Mouse (Mus musculus) Patski (cell line): ENCODE results near the gene Pou3f1. TPM values are rescaled to one million over a fixed set of nuclear protein-coding genes. Genes with fewer than 3 reads are reported as not detected.
A peak's percentile ranks its signal among the peaks of the same experiment; 100 is the strongest.

ENCODE experiments used
- ATAC-seq: fragments of 100-300 bp; one replicate; pipeline ENCODE4 v1.8.0; 2021
- CTCF ChIA-PET: fragments of 350-600 bp; sonication (Branson Sonifier 250); formaldehyde crosslinking; loops from one replicate; lab custom pipeline; 2022; ENCODE audit warnings: inconsistent platforms; lab: Charles Lee
- POLR2A ChIA-PET: fragments of 350-600 bp; sonication (Branson Sonifier 250); formaldehyde crosslinking; loops from one replicate; lab custom pipeline; 2022; ENCODE audit warnings: antibody characterized with exemption, inconsistent platforms; lab: Charles Lee
- DNase-seq: peaks from one replicate; pipeline ENCODE4 v3.0.0-alpha.2; 2011; ENCODE audit warnings: low read depth, low spot score
- H3K27me3 ChIP-seq: fragments of 371-371 bp; one replicate; pipeline ENCODE4 v1.5.1; 2021
- CTCF ChIP-seq: fragments of 100-300 bp; IDR thresholded peaks from one replicate; pipeline ENCODE4 v1.5.1; 2021
- in situ Hi-C: fragments of 300-500 bp; cut with MboI; formaldehyde crosslinking; loops from 3 replicates; pipeline ENCODE4 v1.11.1; 2018; ENCODE audit warnings: low pct_unique_long_range_greater_than_20kb, mixed read lengths
- polyA plus RNA-seq: library from polyadenylated mRNA; unstranded; gene quantifications from one replicate; pipeline ENCODE4 v1.2.3, GENCODE M21; 2021

Gene Pou3f1
- polyA plus RNA-seq, 1 experiment from 2014 or later, result 0.24 TPM

DNA sequence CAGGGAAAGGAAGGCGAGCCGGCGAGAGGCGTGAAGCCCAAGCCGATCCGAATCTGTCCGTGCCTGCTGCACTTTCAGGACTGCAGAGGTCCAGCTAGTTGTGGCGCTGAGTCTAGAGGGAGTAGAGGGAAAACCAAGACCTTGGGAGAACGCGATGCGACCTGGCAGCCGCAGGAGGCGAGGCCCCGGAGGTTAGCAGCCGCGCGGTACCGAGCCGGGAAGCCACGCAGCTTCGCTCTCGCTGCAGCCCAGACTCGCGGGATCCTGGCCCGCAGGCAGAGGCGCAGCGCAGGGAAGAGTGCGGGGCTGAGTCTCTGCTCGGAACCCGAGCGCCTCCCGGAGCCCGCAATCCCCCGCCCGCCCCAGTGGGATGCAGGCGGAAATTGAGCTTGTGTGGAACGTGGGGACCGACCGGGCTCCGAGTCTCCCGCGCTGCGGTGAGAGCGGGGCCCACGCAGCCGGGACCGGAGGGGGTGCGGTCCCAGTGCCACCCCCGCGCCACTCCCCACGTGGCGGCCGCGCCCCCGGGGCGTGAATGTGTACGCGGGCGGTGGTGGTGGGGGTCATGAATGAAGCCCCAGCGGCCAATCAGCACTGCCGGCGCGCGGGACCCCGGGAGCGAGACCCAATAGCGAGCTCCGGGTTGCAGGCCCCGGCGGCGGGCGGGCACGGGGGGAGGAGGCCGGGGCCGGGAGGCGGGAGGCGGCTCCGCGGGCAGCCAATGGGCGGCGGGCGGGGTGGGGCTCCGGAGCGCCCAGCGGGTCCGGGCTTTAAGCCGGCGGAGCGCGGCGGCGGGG, 445 bp downstream of the Pou3f1 start:
- in situ Hi-C loops, result loop anchor here (5.0 kb wide), 1 partner anchor 515 kb away; no protein-coding TSS in a partner anchor
- DNase-seq (no peak), ATAC-seq (peak; percentile 70)
- H3K27me3 ChIP-seq, result peaks cover 24% of the 10 kb centered on the region
- ChIA-PET POLR2A (no interaction called here), CTCF (no interaction called here)
- no peak for TF ChIP-seq CTCF

DNA sequence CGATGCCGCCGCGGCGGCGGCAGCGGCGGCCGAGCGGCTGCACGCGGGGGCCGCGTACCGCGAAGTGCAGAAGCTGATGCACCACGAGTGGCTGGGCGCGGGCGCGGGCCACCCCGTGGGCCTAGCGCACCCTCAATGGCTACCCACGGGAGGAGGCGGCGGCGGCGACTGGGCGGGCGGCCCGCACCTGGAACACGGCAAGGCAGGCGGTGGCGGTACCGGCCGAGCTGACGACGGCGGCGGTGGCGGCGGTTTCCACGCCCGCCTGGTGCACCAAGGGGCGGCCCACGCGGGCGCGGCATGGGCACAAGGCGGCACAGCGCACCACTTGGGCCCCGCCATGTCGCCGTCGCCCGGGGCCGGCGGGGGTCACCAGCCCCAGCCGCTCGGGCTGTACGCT, 1.2 kb downstream of the Pou3f1 start:
- in situ Hi-C loops, result loop anchor here (5.0 kb wide), 1 partner anchor 515 kb away; no protein-coding TSS in a partner anchor
- H3K27me3 ChIP-seq, result peaks cover 24% of the 10 kb centered on the region
- POLR2A ChIA-PET, result no interaction called here
- ATAC-seq (peak; percentile 2), DNase-seq (no peak)
- CTCF ChIA-PET, result no interaction called here
- TF ChIP-seq CTCF, result no peak

DNA sequence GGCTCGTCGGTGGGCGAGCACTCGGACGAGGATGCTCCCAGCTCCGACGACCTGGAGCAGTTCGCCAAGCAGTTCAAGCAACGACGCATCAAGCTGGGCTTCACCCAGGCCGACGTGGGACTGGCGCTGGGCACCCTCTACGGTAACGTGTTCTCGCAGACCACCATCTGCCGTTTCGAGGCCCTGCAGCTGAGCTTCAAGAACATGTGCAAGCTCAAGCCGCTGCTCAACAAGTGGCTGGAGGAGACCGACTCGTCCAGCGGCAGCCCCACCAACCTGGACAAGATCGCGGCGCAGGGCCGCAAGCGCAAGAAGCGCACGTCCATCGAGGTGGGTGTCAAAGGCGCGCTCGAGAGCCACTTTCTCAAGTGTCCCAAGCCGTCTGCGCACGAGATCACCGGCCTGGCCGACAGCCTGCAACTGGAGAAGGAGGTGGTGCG, 1.8 kb downstream of the Pou3f1 start:
- TF ChIP-seq CTCF, result no peak
- in situ Hi-C loops, result loop anchor here (5.0 kb wide), 1 partner anchor 516 kb away; no protein-coding TSS in a partner anchor
- ATAC-seq (no peak), DNase-seq (no peak)
- POLR2A ChIA-PET, result no interaction called here
- CTCF ChIA-PET, result no interaction called here
- H3K27me3 ChIP-seq, result peaks cover 24% of the 10 kb centered on the region

DNA sequence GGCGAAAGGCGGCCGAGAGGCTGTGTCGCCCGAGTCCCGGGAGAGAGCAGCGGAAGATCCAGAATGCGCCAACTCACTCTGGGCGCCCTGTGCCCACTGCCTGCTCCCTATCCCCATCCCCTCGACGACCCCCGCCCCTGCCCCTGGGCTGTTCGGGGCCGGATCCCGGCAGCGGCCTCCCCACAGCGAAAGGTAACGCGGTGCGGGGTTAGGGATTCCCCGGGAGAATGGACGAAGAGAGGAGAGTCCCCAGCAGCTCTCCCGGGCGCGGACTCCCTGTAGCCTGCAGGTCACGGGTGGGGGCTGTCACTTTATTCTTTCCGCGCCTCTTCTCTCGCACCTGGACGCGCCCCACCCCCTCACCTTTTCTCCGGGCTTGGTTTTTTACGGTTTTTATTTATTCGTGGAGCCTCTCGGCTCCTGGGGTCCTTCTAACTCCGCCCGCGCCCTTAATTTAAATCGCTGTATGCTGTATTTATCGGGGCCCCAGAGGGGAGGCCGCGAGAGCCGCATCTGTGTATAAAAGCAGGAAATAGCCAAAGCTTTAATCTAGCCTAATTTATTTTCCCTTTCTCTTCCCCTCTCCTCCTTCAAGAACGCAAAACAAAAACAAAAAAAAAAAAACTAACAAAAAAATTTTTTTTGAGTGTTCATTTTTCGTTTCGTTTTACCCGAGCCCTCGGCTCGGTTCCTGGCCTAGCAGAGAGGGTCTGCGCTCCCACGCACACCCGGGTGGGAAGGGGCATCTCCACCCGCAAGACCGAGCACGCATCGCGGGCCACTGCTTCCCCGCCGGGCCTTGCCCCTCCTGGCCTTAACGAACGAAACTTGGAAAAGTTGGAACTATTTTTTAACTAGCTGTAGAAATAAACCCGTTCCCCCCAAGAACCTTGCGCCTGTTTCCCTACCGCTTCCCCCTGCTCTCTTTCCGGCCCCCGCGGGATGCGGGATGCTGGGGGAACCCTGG, 2.9 kb downstream of the Pou3f1 start:
- ATAC-seq (no peak), DNase-seq (no peak)
- ChIA-PET CTCF (no interaction called here), POLR2A (interaction anchor here (0.6 to 0.7 kb wide), 4 partner anchors 16 to 701 kb away, joined by 3 to 4 read pairs (median 4); no protein-coding TSS in a partner anchor)
- H3K27me3 ChIP-seq, result peaks cover 24% of the 10 kb centered on the region
- in situ Hi-C loops, result loop anchor here (5.0 kb wide), 1 partner anchor 517 kb away; no protein-coding TSS in a partner anchor
- no peak for TF ChIP-seq CTCF

DNA sequence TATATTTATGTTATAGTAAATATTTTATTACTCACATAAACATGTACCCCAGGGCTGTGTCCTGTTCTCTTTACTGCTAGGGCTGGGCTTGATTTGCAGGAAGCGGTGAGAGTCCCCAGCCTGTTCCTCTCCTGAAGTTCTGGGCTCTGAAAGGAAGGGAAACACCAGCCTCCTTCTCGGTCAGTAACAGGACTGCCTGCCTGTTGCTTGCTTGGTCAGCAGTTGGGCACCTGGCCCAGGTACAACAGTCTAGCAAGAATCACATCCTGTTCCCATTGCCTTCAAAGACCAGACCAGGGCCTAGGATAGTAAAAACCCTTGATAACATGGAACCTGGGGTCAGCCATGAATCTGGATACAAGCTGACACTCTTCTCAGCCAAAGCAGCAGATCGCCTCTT, 4.0 kb downstream of the Pou3f1 start:
- POLR2A ChIA-PET, result no interaction called here

DNA sequence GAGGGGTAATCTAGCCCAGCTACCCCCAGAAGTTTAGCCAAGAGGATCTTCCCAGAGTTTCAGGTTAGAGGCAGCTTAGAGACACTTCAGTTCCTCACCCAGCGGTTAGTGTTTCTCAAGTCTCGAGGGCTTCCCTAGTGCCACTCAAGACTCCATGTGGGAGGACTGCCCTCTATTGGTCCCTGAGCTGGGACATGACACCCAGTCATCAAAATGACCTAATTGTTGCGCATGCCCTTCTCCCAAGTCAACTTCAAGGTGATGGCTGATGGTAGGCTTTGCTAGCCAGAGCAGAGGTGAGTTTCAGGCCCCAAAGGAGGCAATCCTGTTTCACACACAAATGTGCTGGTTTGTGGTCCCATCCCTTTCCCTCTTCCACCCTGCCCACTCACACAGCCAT, 6.4 kb downstream of the Pou3f1 start:
- POLR2A ChIA-PET, result interaction anchor here (0.8 kb wide), 1 partner anchor 274 kb away, joined by 5 read pairs; no protein-coding TSS in a partner anchor
- ATAC-seq, result no peak
- peaks cover 22% of the 10 kb centered on the region for H3K27me3 ChIP-seq
- DNase-seq, result no peak
- no peak for TF ChIP-seq CTCF
- CTCF ChIA-PET, result interaction anchor here (0.7 to 1.0 kb wide), 2 partner anchors 16 to 434 kb away, joined by 3 to 4 read pairs; no protein-coding TSS in a partner anchor
- in situ Hi-C loops, result no loop called here

More for the DNA sequence above, 4.0 kb downstream of the Pou3f1 start:
- no peak for TF ChIP-seq CTCF
- H3K27me3 ChIP-seq, result peaks cover 24% of the 10 kb centered on the region
- in situ Hi-C loops, result no loop called here
- ATAC-seq, result no peak
- CTCF ChIA-PET, result no interaction called here
- no peak for DNase-seq

DNA sequence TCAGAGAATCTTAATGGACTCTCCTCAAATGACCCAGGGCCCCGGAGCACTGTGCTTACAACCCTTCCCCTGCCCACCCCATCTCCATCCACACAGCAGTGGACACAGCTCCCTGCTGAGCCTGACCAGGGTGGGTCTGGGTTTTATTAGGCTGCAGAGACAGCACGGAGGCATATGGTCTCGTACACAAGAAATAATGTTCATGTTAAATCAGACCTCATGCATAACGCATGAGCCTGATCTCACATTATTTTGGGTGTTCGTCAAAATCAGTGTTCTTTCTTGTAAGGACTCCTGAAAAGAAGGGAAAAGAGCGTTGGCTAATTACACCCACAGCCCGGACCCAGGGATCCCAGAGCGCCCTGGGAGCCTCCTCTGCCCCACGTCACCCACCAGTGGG, 7.6 kb downstream of the Pou3f1 start:
- ChIA-PET POLR2A (no interaction called here), CTCF (no interaction called here)
- no peak for DNase-seq
- H3K27me3 ChIP-seq, result peaks cover 15% of the 10 kb centered on the region
- ATAC-seq, result no peak
- TF ChIP-seq CTCF, result no peak
- in situ Hi-C loops, result no loop called here

DNA sequence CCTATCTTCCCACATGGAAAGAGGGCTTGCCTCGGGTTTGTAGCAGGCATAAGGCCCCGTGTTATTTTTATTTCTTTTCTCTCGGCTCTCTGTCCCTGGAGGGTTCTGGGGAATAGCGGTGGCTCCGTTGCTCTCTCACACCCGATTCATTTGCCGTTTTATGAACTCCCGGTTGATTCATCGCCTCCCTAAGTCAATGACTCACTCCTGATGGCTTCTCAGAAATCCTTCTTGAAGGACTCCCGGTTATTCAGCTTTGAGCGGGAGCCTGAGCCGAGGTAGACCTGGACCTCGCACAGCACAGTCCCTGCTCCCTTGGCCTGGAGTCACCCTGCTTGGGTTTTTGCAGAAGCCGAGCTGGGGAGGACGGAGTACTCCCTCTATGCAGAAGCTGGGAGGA, 8.0 kb downstream of the Pou3f1 start:
- in situ Hi-C loops, result loop anchor here (5.0 kb wide), 1 partner anchor 437 kb away; no protein-coding TSS in a partner anchor
- ChIA-PET CTCF (no interaction called here), POLR2A (no interaction called here)
- ATAC-seq, result peak; percentile 71
- no peak for TF ChIP-seq CTCF
- peaks cover 11% of the 10 kb centered on the region for H3K27me3 ChIP-seq
- DNase-seq, result no peak

DNA sequence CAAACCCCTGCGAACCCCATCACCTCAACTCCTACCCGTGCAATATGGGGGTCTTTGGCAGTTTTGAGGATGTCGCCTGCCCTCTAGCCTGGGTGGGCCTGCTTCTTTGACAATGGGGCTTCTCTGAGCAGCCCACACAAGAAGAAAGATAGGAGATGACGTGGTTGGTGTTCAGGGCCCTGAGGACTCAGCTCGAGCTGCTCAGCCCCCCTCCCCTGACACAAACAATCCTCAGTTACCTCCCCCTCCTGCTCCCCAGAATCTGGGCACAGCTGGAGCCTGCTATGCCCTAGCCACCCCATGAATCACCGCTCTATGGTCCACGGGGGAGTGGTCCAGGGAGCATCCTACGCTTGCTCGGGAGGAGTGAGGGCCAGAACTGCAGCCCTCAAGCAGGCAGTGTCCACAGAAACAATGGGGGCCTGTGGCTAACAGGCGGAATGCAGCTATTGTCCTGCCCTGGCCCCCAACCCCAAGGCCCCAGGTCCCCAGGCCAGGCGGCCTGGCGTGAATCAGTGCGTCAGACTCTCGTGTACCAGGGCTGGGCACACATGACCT, 10.9 kb downstream of the Pou3f1 start:
- ChIA-PET POLR2A (no interaction called here), CTCF (no interaction called here)
- in situ Hi-C loops, result loop anchor here (5.0 kb wide), 1 partner anchor 440 kb away; no protein-coding TSS in a partner anchor
- no peak for TF ChIP-seq CTCF
- ATAC-seq (no peak), DNase-seq (no peak)
- peaks cover 5% of the 10 kb centered on the region for H3K27me3 ChIP-seq

DNA sequence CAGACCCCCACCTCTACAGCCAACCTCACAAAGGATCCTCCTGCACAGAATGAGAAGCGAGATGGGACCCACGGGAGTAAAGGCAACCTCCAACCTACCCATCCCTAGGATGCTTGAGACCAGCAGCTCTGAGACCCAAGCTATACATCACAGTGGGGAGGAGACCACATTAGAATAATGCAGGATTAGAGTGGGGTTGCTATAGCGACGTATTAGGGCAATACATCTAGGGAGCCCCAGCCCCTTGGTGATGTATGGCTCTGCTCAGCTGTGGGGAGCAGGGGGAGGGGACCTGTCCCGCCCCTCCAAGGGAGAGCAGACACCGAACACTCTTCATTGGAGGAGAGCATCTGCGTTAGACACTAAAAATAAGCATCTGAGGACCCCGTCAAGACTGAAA, 11.5 kb downstream of the Pou3f1 start:
- in situ Hi-C loops, result loop anchor here (5.0 kb wide), 1 partner anchor 441 kb away; no protein-coding TSS in a partner anchor
- CTCF ChIA-PET, result no interaction called here
- ATAC-seq, result no peak
- peaks cover 5% of the 10 kb centered on the region for H3K27me3 ChIP-seq
- POLR2A ChIA-PET, result interaction anchor here (1.2 kb wide), 1 partner anchor 98 kb away, joined by 6 read pairs; no protein-coding TSS in a partner anchor
- DNase-seq, result no peak
- TF ChIP-seq CTCF, result no peak
